Mouse (Mus musculus) layer of hippocampus, adult 2 months (tissue): ENCODE measurements at regions not wholly inside any gene's neighbourhood (a gene's known extent, or its start where the extent isn't known, plus 50 kb on each side); places are given as distances from the start of the nearest gene placed in this dataset.
A peak's percentile ranks its signal among the peaks of the same experiment; 100 is the strongest.
"Not testable (repeated sequence)": the region's sequence is repeated elsewhere in the genome, so short reads cannot be mapped to it uniquely, and the experiment has no call there.

Experiments used
- DNase-seq, 2 experiments: peaks; one replicate each; pipeline ENCODE4 v3.0.0; 2022; ENCODE audit warnings: low spot score in 2 of 2
- H3K27ac ChIP-seq: fragments of 200-600 bp; 2 replicates; pipeline ENCODE4 v1.8.1; 2022
- H3K4me3 ChIP-seq: fragments of 200-600 bp; 2 replicates; pipeline ENCODE4 v1.8.1; 2022; ENCODE audit warnings: mild to moderate bottlenecking
- CTCF ChIP-seq: fragments of 200-600 bp; conservative IDR thresholded peaks from 2 replicates; pipeline ENCODE4 v1.8.1; 2022; ENCODE audit warnings: antibody characterized with exemption, mild to moderate bottlenecking, moderate library complexity

GRCm38 (mm10) chr14:19080001-19080400 is 185.9 kb upstream of the Ube2e2 start:
- not testable (repeated sequence) for H3K4me3 ChIP-seq, H3K27ac ChIP-seq, DNase-seq

GRCm38 (mm10) chr14:19041984-19042760 is 148.1 kb upstream of the Ube2e2 start:
- TF ChIP-seq CTCF = peak; percentile 86
- peak overlapping the region; percentile 55 for H3K4me3 ChIP-seq
- no peak overlapping the region for H3K27ac ChIP-seq
- peak; percentile 26 to 60 for DNase-seq

GRCm38 (mm10) chr14:19020102-19020501 is 126.0 kb upstream of the Ube2e2 start:
- Histone ChIP-seq H3K4me3 (no peak overlapping the region), H3K27ac (no peak overlapping the region)
- no peak for TF ChIP-seq CTCF
- DNase-seq = no peak

GRCm38 (mm10) chr14:19015406-19015805 is 121.3 kb upstream of the Ube2e2 start:
- no peak overlapping the region for H3K27ac ChIP-seq
- H3K4me3 ChIP-seq = no peak overlapping the region
- TF ChIP-seq CTCF = no peak
- no peak for DNase-seq

GRCm38 (mm10) chr14:19013558-19013957 is 119.5 kb upstream of the Ube2e2 start:
- TF ChIP-seq CTCF = peak; percentile 76
- DNase-seq, H3K4me3 ChIP-seq, H3K27ac ChIP-seq: not testable (repeated sequence)

- DNase-seq = peak; percentile 24 to 71
- H3K27ac ChIP-seq = peak overlapping the region; percentile 72
- H3K4me3 ChIP-seq = no peak overlapping the region
- no peak for TF ChIP-seq CTCF
Measured at GRCm38 (mm10) chr14:18983901-18984300, 89.8 kb upstream of the Ube2e2 start.

- DNase-seq = no peak
- TF ChIP-seq CTCF = no peak
- Histone ChIP-seq H3K4me3 (no peak overlapping the region), H3K27ac (no peak overlapping the region)
Measured at GRCm38 (mm10) chr14:18963864-18964263, 69.8 kb upstream of the Ube2e2 start.

GRCm38 (mm10) chr14:18963287-18963686 is 69.2 kb upstream of the Ube2e2 start:
- Histone ChIP-seq H3K27ac (no peak overlapping the region), H3K4me3 (no peak overlapping the region)
- TF ChIP-seq CTCF = no peak
- DNase-seq = no peak
